Mouse (Mus musculus) forebrain, postnatal 0 days (tissue): ENCODE results near the gene Nsrp1. TPM values are rescaled to one million over a fixed set of nuclear protein-coding genes. Genes with fewer than 3 reads are reported as not detected.
A peak's percentile ranks its signal among the peaks of the same experiment; 100 is the strongest.

Experiments used
- ATAC-seq: fragments of 200-750 bp; cut with Nextera tagmentation; 2 replicates; pipeline ENCODE4 v1.8.0; 2017; ENCODE audit warnings: mild to moderate bottlenecking, moderate library complexity
- DNase-seq: peaks from one replicate; pipeline ENCODE4 v3.0.0-alpha.2; 2015
- H3K27ac ChIP-seq: fragments of 300-500 bp; sonication (generic); 2 replicates; pipeline ENCODE4 v1.5.1; 2014; ENCODE audit warnings: low read depth, mild to moderate bottlenecking, antibody characterized with exemption, low read length, moderate library complexity, mixed read lengths
- H3K27me3 ChIP-seq: fragments of 300-500 bp; sonication (generic); 2 replicates; pipeline ENCODE4 v1.6.1; 2014; ENCODE audit warnings: mild to moderate bottlenecking, low read length, mixed read lengths; ENCODE audit not compliant: insufficient read depth
- H3K36me3 ChIP-seq: fragments of 300-500 bp; sonication (generic); 2 replicates; pipeline ENCODE4 v1.6.1; 2014; ENCODE audit warnings: mild to moderate bottlenecking, moderate library complexity; ENCODE audit not compliant: insufficient read depth
- H3K4me1 ChIP-seq: fragments of 300-500 bp; sonication (generic); 2 replicates; pipeline ENCODE4 v1.6.1; 2014; ENCODE audit warnings: antibody characterized with exemption; ENCODE audit not compliant: insufficient read depth
- H3K4me2 ChIP-seq: fragments of 300-500 bp; sonication (generic); 2 replicates; pipeline ENCODE4 v1.6.1; 2014; ENCODE audit warnings: low read depth, mild to moderate bottlenecking, moderate library complexity
- H3K4me3 ChIP-seq: fragments of 300-500 bp; sonication (generic); 2 replicates; pipeline ENCODE4 v1.5.1; 2014; ENCODE audit warnings: low read depth, low read length, mixed read lengths
- H3K9ac ChIP-seq: fragments of 300-500 bp; sonication (generic); 2 replicates; pipeline ENCODE4 v1.6.1; 2014; ENCODE audit warnings: mild to moderate bottlenecking
- H3K9me3 ChIP-seq: fragments of 300-500 bp; sonication (generic); 2 replicates; pipeline ENCODE4 v1.6.1; 2016; ENCODE audit warnings: low read length
- CTCF ChIP-seq: sonication (generic); IDR thresholded peaks from 2 replicates; pipeline ENCODE4 v1.5.1; 2016; ENCODE audit warnings: antibody characterized with exemption, control low read depth, low read depth
- WGBS: fragments of 180-500 bp; shearing (Covaris S2); extraction: QIAGEN DNeasy Blood & Tissue Kit; methylation state at CpG from one replicate; pipeline ENCODE4 v1.1.7; 2014; 5-methylcytosine and 5-hydroxymethylcytosine counted together
- polyA plus RNA-seq: library from polyadenylated mRNA; unstranded; fragments of >200 nt; fragmentation: Nextera tagmentation; extraction: Ambion mirVana; gene quantifications from 2 replicates; pipeline ENCODE4 v1.2.1, GENCODE M21; 2015
- total RNA-seq: library from RNA; depleted of rRNA; stranded (reverse); fragments of >200 nt; gene quantifications from 2 replicates; pipeline ENCODE4 v1.2.3, GENCODE M21; 2014

Gene Nsrp1
- total and polyA plus RNA-seq, 2 experiments from 2014 or later: 5.7 to 49.9 TPM

GRCm38 (mm10) chr11:77098332-77098972 is 20.2 kb upstream of the Nsrp1 start:
- H3K4me2 ChIP-seq: no peak overlapping the region
- TF ChIP-seq CTCF: no peak
- 80% methylated on average over 19 of the region's 19 CpGs for WGBS
- no peak overlapping the region for H3K9ac ChIP-seq
- H3K27me3 ChIP-seq: no peaks in the 10 kb centered on the region
- ATAC-seq (no peak), DNase-seq (no peak)
- H3K4me3 ChIP-seq: no peak overlapping the region
- H3K27ac ChIP-seq: no peak overlapping the region
- H3K4me1 ChIP-seq: no peaks in the 10 kb centered on the region
- no peaks in the 10 kb centered on the region for H3K36me3 ChIP-seq
- H3K9me3 ChIP-seq: no peaks in the 10 kb centered on the region

- no peak for ATAC-seq
- 75% methylated on average over 7 of the region's 7 CpGs for WGBS
These were observed 18.8 kb upstream of the Nsrp1 start for GRCm38 (mm10) chr11:77096991-77097390.

GRCm38 (mm10) chr11:77096581-77096980 is 18.3 kb upstream of the Nsrp1 start:
- no peak for DNase-seq
- H3K4me2 ChIP-seq: no peak overlapping the region
- TF ChIP-seq CTCF: no peak
- no peaks in the 10 kb centered on the region for H3K27me3 ChIP-seq
- H3K27ac ChIP-seq: no peak overlapping the region
- WGBS: 59% methylated on average over 3 of the region's 3 CpGs
- H3K9ac ChIP-seq: no peak overlapping the region
- ATAC-seq: no peak
- H3K36me3 ChIP-seq: no peaks in the 10 kb centered on the region
- no peaks in the 10 kb centered on the region for H3K9me3 ChIP-seq
- no peaks in the 10 kb centered on the region for H3K4me1 ChIP-seq
- H3K4me3 ChIP-seq: no peak overlapping the region

More at GRCm38 (mm10) chr11:77096991-77097390, 18.8 kb upstream of the Nsrp1 start:
- no peaks in the 10 kb centered on the region for H3K27me3 ChIP-seq
- no peak overlapping the region for H3K27ac ChIP-seq
- H3K9me3 ChIP-seq: no peaks in the 10 kb centered on the region
- no peak for DNase-seq
- no peaks in the 10 kb centered on the region for H3K4me1 ChIP-seq
- no peak for TF ChIP-seq CTCF
- H3K4me2 ChIP-seq: no peak overlapping the region
- H3K4me3 ChIP-seq: no peak overlapping the region
- no peak overlapping the region for H3K9ac ChIP-seq
- H3K36me3 ChIP-seq: no peaks in the 10 kb centered on the region

GRCm38 (mm10) chr11:77095206-77095605 is 17.0 kb upstream of the Nsrp1 start:
- no peaks in the 10 kb centered on the region for H3K27me3 ChIP-seq
- H3K9ac ChIP-seq: no peak overlapping the region
- WGBS: 51% methylated on average over 9 of the region's 10 CpGs
- H3K4me2 ChIP-seq: no peak overlapping the region
- H3K9me3 ChIP-seq: no peaks in the 10 kb centered on the region
- H3K4me1 ChIP-seq: no peaks in the 10 kb centered on the region
- no peak overlapping the region for H3K27ac ChIP-seq
- H3K4me3 ChIP-seq: no peak overlapping the region
- no peaks in the 10 kb centered on the region for H3K36me3 ChIP-seq
- no peak for ATAC-seq
- DNase-seq: no peak
- TF ChIP-seq CTCF: no peak

- H3K9ac ChIP-seq: no peak overlapping the region
- H3K4me3 ChIP-seq: no peak overlapping the region
- no peak for TF ChIP-seq CTCF
- H3K9me3 ChIP-seq: no peaks in the 10 kb centered on the region
- no peak overlapping the region for H3K27ac ChIP-seq
- no peaks in the 10 kb centered on the region for H3K4me1 ChIP-seq
- ATAC-seq: no peak
- no peaks in the 10 kb centered on the region for H3K36me3 ChIP-seq
- no peak overlapping the region for H3K4me2 ChIP-seq
- no peaks in the 10 kb centered on the region for H3K27me3 ChIP-seq
- WGBS: 62% methylated on average over 8 of the region's 8 CpGs
- DNase-seq: no peak
These were observed 15.9 kb upstream of the Nsrp1 start for GRCm38 (mm10) chr11:77094136-77094535.

- no peaks in the 10 kb centered on the region for H3K36me3 ChIP-seq
- H3K27ac ChIP-seq: no peak overlapping the region
- H3K9me3 ChIP-seq: no peaks in the 10 kb centered on the region
- DNase-seq: peak; percentile 65
- peak; percentile 36; the same call in 1 of the 2 replicates for ATAC-seq
- peak; percentile 61 for TF ChIP-seq CTCF
- no peak overlapping the region for H3K9ac ChIP-seq
- peak overlapping the region; percentile 44 for H3K4me2 ChIP-seq
- no peaks in the 10 kb centered on the region for H3K4me1 ChIP-seq
- no peaks in the 10 kb centered on the region for H3K27me3 ChIP-seq
- 0 out of 2 replicates have a peak overlapping the region, but pooled peaks have one; percentile 4 for H3K4me3 ChIP-seq
- WGBS: 2% methylated on average over 11 of the region's 11 CpGs
These were observed 15.0 kb upstream of the Nsrp1 start for GRCm38 (mm10) chr11:77093208-77093607.

GRCm38 (mm10) chr11:77089162-77089561 is 10.9 kb upstream of the Nsrp1 start:
- no peaks in the 10 kb centered on the region for H3K9me3 ChIP-seq
- ATAC-seq: no peak
- TF ChIP-seq CTCF: no peak
- no peak overlapping the region for H3K9ac ChIP-seq
- 77% methylated on average over 2 of the region's 2 CpGs for WGBS
- H3K4me2 ChIP-seq: no peak overlapping the region
- H3K4me1 ChIP-seq: no peaks in the 10 kb centered on the region
- no peak overlapping the region for H3K4me3 ChIP-seq
- no peak for DNase-seq
- H3K36me3 ChIP-seq: no peaks in the 10 kb centered on the region
- H3K27me3 ChIP-seq: no peaks in the 10 kb centered on the region
- no peak overlapping the region for H3K27ac ChIP-seq
